Mouse (Mus musculus): Measurements from ENCODE around the gene Cbx1. TPM values are rescaled to one million over a fixed set of nuclear protein-coding genes. Genes with fewer than 3 reads are reported as not detected.
A peak's percentile ranks its signal among the peaks of the same experiment; 100 is the strongest.
"Not testable (repeated sequence)": the region's sequence is repeated elsewhere in the genome, so short reads cannot be mapped to it uniquely, and the experiment has no call there.

Cbx1 gene
- polyA plus RNA-seq, 1 experiment from 2014 or later: 156 TPM

DNA sequence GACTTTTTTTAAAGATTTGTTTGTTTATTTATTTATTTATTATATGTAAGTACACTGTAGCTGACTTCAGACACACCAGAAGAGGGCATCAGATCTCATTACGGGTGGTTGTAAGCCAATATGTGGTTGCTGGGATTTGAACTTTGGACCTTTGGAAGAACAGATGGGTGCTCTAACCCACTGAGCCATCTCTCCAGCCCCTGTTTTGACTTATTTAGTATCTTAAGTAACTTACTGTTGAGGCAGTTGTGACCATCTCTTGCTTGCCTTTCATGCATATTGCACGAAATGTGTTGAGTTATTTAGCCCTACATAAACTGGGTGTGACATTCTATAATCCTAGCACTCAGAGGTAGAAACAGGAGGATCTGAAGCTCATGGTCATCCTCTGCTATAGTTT lies 10.6 kb downstream of the Cbx1 start:
- 0 out of 2 replicates have a peak, but pooled peaks cover 2% of the 10 kb centered on the region for H3K4me1 ChIP-seq
- ATAC-seq (ENCODE audit: low FRiP score, low read depth): no peak
- no peaks in the 10 kb centered on the region for H3K27me3 ChIP-seq
- H3K36me3 ChIP-seq: peaks cover 65% of the 10 kb centered on the region
- 89% methylated on average over 2 of the region's 2 CpGs for WGBS
- H3K4me2 ChIP-seq (replicated peaks): no peak overlapping the region
- no peak overlapping the region for H3K9ac ChIP-seq (replicated peaks)
- H3K27ac ChIP-seq (replicated peaks): no peak overlapping the region
- no peak overlapping the region for H3K4me3 ChIP-seq
- H3K9me3 ChIP-seq: no peaks in the 10 kb centered on the region

- Histone ChIP-seq H3K36me3 (peaks cover 91% of the 10 kb centered on the region), H3K9me3 (no peaks in the 10 kb centered on the region), H3K4me2 (replicated peaks) (no peak overlapping the region), H3K4me3 (no peak overlapping the region), H3K27ac (replicated peaks) (no peak overlapping the region), H3K4me1 (no peaks in the 10 kb centered on the region), H3K27me3 (no peaks in the 10 kb centered on the region), H3K9ac (replicated peaks) (no peak overlapping the region)
- ATAC-seq (ENCODE audit: low FRiP score, low read depth): no peak
- 90% methylated on average over 5 of the region's 5 CpGs for WGBS
These were observed 16.7 kb downstream of the Cbx1 start for GRCm38 (mm10) chr11:96805606-96806005.

DNA sequence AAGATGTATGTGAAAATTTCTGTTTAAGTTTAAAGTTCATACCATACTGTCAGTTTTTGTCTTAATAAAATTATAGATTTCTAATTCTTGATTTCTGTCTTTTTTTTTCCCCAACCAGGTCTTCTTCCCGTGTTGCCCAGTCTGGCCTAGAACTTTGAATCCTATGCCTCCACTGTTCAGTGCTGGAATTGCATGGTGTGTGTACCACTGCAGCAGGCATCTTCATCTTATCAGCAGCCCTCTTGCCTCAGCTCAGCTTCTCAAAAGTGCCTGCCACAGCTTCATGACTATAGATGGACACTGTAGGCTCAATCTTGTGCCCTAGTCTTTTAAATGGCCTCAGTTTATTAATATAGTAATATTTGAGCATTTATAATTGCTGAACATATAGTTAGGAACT lies 19.1 kb downstream of the Cbx1 start:
- Histone ChIP-seq H3K36me3 (peaks cover 88% of the 10 kb centered on the region), H3K9ac (replicated peaks) (no peak overlapping the region)
- 60% methylated on average over 1 of the region's 1 CpGs for WGBS

DNA sequence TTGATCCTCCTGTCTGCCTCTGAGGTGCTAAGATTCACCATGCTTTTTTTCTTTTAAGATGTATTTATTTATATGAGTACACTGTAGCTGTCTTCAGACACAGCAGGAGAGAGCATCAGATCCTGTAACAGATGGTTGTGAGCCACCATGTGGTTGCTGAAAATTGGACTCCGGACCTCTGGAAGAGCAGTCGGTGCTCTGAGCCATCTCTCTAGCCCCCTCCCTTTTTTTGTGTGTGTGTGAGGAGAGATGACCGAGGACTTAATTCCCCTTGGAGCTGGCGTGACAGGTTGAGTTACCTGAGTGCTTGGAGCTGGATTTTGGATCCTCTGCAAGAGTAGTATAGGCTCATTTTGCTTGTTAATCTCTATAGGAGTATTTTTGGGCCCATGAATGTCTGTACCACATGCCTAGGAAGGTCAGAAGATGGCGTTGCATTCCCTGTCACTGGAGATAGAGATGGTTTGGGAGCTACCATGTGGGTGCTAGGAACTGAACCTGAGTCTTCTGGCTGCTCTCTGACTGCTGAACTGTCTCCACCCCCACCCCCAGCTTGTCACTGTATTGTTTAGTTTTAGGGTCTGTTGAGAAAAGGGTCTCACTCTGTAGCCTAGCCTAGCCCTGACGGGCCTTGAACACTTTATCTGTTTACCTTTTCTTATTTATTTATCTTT lies 20.8 kb downstream of the Cbx1 start:
- H3K36me3 ChIP-seq: peaks cover 78% of the 10 kb centered on the region
- H3K9me3 ChIP-seq: no peaks in the 10 kb centered on the region
- H3K4me3 ChIP-seq: no peak overlapping the region
- H3K4me1 ChIP-seq: no peaks in the 10 kb centered on the region
- H3K27ac ChIP-seq (replicated peaks): no peak overlapping the region
- no peak for ATAC-seq (ENCODE audit: low FRiP score, low read depth)
- H3K9ac ChIP-seq (replicated peaks): no peak overlapping the region
- 96% methylated on average over 6 of the region's 6 CpGs for WGBS
- H3K4me2 ChIP-seq (replicated peaks): no peak overlapping the region
- no peaks in the 10 kb centered on the region for H3K27me3 ChIP-seq

More for the DNA sequence above, 19.1 kb downstream of the Cbx1 start:
- ATAC-seq (ENCODE audit: low FRiP score, low read depth): no peak
- Histone ChIP-seq H3K27ac (replicated peaks) (no peak overlapping the region), H3K27me3 (no peaks in the 10 kb centered on the region), H3K4me1 (no peaks in the 10 kb centered on the region), H3K9me3 (no peaks in the 10 kb centered on the region), H3K4me3 (no peak overlapping the region), H3K4me2 (replicated peaks) (no peak overlapping the region)

- not testable (repeated sequence) for H3K27ac ChIP-seq (replicated peaks); ATAC-seq (ENCODE audit: low FRiP score, low read depth); H3K4me2 ChIP-seq (replicated peaks); H3K9me3 ChIP-seq; H3K9ac ChIP-seq (replicated peaks); H3K4me1 ChIP-seq; H3K27me3 ChIP-seq; H3K4me3 ChIP-seq
- 79% methylated on average over 1 of the region's 1 CpGs for WGBS
- H3K36me3 ChIP-seq: peaks cover 70% of the 10 kb centered on the region
These were observed 22.3 kb downstream of the Cbx1 start for GRCm38 (mm10) chr11:96811188-96811587.

GRCm38 (mm10) chr11:96813455-96813854 lies 24.5 kb downstream of the Cbx1 start:
- H3K4me1 ChIP-seq: no peaks in the 10 kb centered on the region
- peaks cover 79% of the 10 kb centered on the region for H3K36me3 ChIP-seq
- H3K4me3 ChIP-seq: no peak overlapping the region
- H3K4me2 ChIP-seq (replicated peaks): no peak overlapping the region
- no peak overlapping the region for H3K27ac ChIP-seq (replicated peaks)
- no peak overlapping the region for H3K9ac ChIP-seq (replicated peaks)
- ATAC-seq (ENCODE audit: low FRiP score, low read depth): no peak
- H3K27me3 ChIP-seq: no peaks in the 10 kb centered on the region
- H3K9me3 ChIP-seq: no peaks in the 10 kb centered on the region
- WGBS: 95% methylated on average over 4 of the region's 4 CpGs

DNA sequence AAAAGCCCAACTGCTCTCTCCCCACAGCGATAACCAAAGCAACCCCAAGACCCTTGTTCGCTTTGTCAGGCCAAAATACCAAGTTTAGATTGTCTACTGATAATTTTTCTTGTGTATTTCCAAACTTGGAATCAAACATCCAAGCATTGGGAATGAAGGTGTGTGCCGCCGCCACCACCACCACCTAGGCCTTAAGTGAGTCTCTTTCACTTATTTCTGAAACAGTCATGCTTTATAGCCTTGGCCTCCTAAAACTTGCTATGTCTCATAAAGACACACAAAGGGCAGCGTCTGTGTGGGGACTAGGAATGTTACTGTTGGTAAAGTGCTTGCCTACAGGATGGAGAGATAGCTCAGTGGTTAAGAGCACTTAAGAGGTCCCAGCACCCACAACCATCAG lies 25.0 kb downstream of the Cbx1 start:
- ATAC-seq (ENCODE audit: low FRiP score, low read depth): no peak
- no peaks in the 10 kb centered on the region for H3K4me1 ChIP-seq
- no peak overlapping the region for H3K27ac ChIP-seq (replicated peaks)
- H3K4me3 ChIP-seq: no peak overlapping the region
- H3K9me3 ChIP-seq: no peaks in the 10 kb centered on the region
- no peak overlapping the region for H3K9ac ChIP-seq (replicated peaks)
- 93% methylated on average over 5 of the region's 5 CpGs for WGBS
- H3K27me3 ChIP-seq: no peaks in the 10 kb centered on the region
- H3K4me2 ChIP-seq (replicated peaks): no peak overlapping the region
- peaks cover 79% of the 10 kb centered on the region for H3K36me3 ChIP-seq

DNA sequence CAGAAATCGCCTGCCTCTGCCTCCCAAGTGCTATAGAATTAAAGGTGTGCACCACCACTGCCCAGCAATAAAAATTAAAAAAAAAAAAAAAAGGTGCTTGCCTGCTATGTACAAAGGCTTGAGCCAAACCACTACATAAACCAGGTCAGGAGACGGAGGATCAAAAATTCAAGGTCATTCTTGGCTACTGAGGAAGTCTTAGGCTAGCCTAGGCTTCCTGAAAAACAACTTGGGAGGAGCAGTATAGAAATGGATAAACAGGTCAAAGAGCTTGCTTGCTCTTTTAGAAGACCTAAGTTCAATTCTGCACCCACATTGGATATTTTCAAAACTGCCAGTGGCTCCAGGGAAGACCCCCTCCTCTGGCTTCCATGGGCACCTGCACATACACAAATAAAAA lies 25.5 kb downstream of the Cbx1 start:
- no peak overlapping the region for H3K4me2 ChIP-seq (replicated peaks)
- H3K36me3 ChIP-seq: peaks cover 79% of the 10 kb centered on the region
- H3K9me3 ChIP-seq: no peaks in the 10 kb centered on the region
- no peak overlapping the region for H3K4me3 ChIP-seq
- ATAC-seq (ENCODE audit: low FRiP score, low read depth): no peak
- WGBS: 94% methylated on average over 2 of the region's 2 CpGs
- no peak overlapping the region for H3K27ac ChIP-seq (replicated peaks)
- no peaks in the 10 kb centered on the region for H3K4me1 ChIP-seq
- H3K9ac ChIP-seq (replicated peaks): no peak overlapping the region
- H3K27me3 ChIP-seq: no peaks in the 10 kb centered on the region

- Histone ChIP-seq H3K4me3 (no peak overlapping the region), H3K36me3 (peaks cover 80% of the 10 kb centered on the region), H3K9me3 (no peaks in the 10 kb centered on the region), H3K4me1 (no peaks in the 10 kb centered on the region), H3K9ac (replicated peaks) (no peak overlapping the region), H3K27ac (replicated peaks) (no peak overlapping the region), H3K27me3 (no peaks in the 10 kb centered on the region), H3K4me2 (replicated peaks) (no peak overlapping the region)
- ATAC-seq (ENCODE audit: low FRiP score, low read depth): no peak
- WGBS: 95% methylated on average over 2 of the region's 2 CpGs
These were observed 27.0 kb downstream of the Cbx1 start for GRCm38 (mm10) chr11:96815895-96816294.

GRCm38 (mm10) chr11:96816494-96816893 lies 27.6 kb downstream of the Cbx1 start:
- Histone ChIP-seq H3K27me3 (no peaks in the 10 kb centered on the region), H3K4me3 (no peak overlapping the region), H3K9ac (replicated peaks) (no peak overlapping the region), H3K4me1 (no peaks in the 10 kb centered on the region), H3K9me3 (no peaks in the 10 kb centered on the region), H3K4me2 (replicated peaks) (no peak overlapping the region), H3K27ac (replicated peaks) (0 out of 2 replicates have a peak overlapping the region, but pooled peaks have one; percentile 52), H3K36me3 (peaks cover 80% of the 10 kb centered on the region)
- ATAC-seq (ENCODE audit: low FRiP score, low read depth): no peak
- WGBS: 92% methylated on average over 1 of the region's 1 CpGs

DNA sequence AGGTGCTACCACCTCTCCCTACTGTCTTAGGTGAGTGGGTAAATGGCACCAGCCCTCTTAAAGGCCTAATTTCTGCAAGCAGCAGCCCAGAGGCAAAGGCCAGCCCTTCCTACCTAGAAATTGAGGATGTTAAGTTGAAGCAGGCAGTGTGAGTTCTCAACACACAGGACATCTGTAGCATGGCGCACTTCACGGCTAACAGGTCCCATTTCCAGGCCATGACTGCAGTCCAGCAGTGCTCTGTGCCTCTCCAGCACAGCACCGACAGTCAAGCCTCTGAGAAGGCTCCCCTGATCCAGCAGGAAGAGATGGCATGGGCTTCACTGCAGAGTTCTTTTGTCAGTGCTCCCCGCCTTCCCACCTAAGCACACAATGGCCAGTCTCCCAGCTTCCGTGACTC lies 28.1 kb downstream of the Cbx1 start:
- Histone ChIP-seq H3K4me2 (replicated peaks) (no peak overlapping the region), H3K27me3 (no peaks in the 10 kb centered on the region), H3K4me1 (no peaks in the 10 kb centered on the region), H3K27ac (replicated peaks) (peak overlapping the region; percentile 52; the same call in 1 of the 2 replicates), H3K36me3 (peaks cover 79% of the 10 kb centered on the region), H3K4me3 (no peak overlapping the region), H3K9ac (replicated peaks) (no peak overlapping the region), H3K9me3 (no peaks in the 10 kb centered on the region)
- no peak for ATAC-seq (ENCODE audit: low FRiP score, low read depth)
- WGBS: 62% methylated on average over 5 of the region's 5 CpGs

DNA sequence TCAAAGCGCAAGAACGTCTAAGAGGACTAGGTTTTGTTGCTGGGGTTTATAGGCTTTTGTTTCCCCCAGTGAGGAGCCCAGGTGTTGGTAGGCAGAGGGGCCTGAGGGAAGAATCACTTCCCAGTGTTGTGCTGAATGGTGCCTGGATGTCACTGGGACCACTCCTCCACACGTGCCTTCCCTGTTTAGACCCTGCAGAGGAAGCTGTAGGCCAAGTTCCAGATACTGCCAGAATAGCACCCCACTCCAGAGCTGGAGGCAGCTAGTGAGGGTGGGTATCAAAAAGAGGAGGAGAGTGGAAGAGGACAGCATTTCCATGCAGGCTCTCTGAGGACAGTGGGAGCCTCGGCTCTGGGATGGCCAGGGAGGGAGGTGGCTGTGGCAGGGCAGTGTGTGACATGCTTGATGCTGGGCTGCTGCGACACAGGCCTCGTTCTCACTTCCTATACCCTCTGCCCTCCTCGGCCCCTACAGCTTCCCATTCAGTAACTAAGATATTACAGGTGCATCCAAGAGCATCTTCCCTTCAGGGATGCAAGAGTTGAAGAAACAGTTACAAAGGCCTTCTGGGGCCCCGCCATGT lies 29.3 kb downstream of the Cbx1 start:
- Histone ChIP-seq H3K9ac (replicated peaks) (no peak overlapping the region), H3K27ac (replicated peaks) (no peak overlapping the region), H3K27me3 (no peaks in the 10 kb centered on the region), H3K4me3 (no peak overlapping the region), H3K4me1 (peaks cover 9% of the 10 kb centered on the region), H3K4me2 (replicated peaks) (no peak overlapping the region), H3K9me3 (no peaks in the 10 kb centered on the region), H3K36me3 (peaks cover 78% of the 10 kb centered on the region)
- ATAC-seq (ENCODE audit: low FRiP score, low read depth): no peak
- WGBS: 88% methylated on average over 8 of the region's 8 CpGs

GRCm38 (mm10) chr11:96821956-96822355 lies 33.0 kb downstream of the Cbx1 start:
- 90% methylated on average over 10 of the region's 10 CpGs for WGBS
- peaks cover 44% of the 10 kb centered on the region for H3K4me1 ChIP-seq
- H3K4me2 ChIP-seq (replicated peaks): no peak overlapping the region
- peaks cover 75% of the 10 kb centered on the region for H3K36me3 ChIP-seq
- H3K27ac ChIP-seq (replicated peaks): no peak overlapping the region
- H3K4me3 ChIP-seq: no peak overlapping the region
- no peaks in the 10 kb centered on the region for H3K9me3 ChIP-seq
- no peaks in the 10 kb centered on the region for H3K27me3 ChIP-seq
- ATAC-seq (ENCODE audit: low FRiP score, low read depth): no peak
- H3K9ac ChIP-seq (replicated peaks): no peak overlapping the region
